Mouse (Mus musculus): ENCODE results near the gene Dpp4.

The Dpp4 gene

GRCm38 (mm10) chr2:62356606-62357005 lies 55.4 kb downstream of the Dpp4 start:
- DNase-seq: no peak

DNA sequence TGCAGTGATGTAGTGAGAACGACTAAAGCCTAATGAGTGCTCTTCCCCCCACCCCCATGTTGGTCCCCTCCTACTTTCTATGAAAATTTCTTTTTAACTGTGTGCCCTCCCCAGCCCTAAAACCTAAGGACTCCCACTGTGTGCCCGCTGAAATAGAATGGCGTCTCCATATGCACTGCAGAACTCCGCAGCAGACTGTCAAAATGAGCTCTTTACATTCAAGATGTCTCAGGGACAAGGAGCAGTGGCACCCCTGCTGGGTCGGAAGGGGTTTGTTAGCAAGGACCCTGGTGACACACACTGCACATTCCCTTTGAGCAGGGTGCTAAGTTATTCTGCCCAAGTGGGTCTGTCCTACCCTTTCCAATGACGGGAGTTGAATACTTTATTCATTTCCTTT lies 56.3 kb downstream of the Dpp4 start:
- no peak for DNase-seq

GRCm38 (mm10) chr2:62352035-62352434 lies 60.0 kb downstream of the Dpp4 start:
- DNase-seq: no peak

- no peak for DNase-seq
Observed at GRCm38 (mm10) chr2:62347762-62348161, 64.3 kb downstream of the Dpp4 start.

- no peak for DNase-seq
Observed at GRCm38 (mm10) chr2:62346771-62347170, 65.3 kb downstream of the Dpp4 start.

DNA sequence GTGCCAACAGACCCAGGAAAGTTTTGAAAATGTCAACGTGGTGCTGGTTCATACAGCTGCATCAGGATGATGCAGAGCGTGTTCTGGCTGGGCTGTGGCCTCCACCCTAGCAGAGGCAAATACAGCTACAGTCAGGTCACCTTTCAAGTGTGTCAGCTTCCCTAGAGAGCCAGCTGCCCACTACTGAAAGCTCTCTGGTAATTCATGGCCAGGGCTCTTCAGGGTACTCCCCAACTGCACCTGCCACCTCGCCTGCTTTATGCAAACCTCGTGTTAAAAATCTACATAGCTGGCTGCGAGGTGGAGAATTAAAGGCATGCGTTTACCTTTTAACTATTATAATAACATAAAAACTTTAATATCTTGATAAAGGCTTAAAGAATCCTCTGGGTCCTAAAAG lies 67.7 kb downstream of the Dpp4 start:
- no peak for DNase-seq

GRCm38 (mm10) chr2:62341734-62342128 lies 70.3 kb downstream of the Dpp4 start:
- DNase-seq: peak; percentile 50

DNA sequence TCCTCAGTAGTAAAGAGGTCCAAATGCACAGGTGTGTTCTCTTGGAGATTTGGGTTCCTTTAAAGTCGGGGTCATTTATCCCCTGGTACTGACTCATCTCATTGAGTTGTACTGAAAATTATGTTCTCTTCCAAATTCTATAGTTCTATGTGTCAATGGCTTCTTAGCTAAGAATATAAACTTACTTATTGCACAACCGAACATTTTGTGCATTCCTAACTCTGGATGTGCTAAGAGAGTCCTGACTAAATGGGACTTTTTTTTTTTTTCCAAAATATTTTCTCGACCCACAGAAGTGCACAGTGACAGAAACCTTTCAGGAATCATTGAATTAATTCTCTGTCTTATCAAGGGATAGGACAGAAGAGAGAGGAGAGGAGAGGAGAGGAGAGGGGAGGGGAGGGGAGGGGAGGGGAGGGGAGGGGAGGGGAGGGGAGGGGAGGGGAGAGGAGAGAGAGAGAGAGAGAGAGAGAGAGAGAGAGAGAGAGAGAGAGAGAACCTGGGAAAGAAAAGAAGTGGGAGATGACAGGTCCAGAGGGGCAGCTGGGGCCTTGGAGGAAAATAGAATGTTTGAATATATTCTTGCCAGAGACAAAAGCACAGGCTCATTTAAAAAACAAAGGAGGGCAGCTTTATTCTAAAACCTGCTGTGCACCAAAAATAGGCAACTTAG lies 70.8 kb downstream of the Dpp4 start:
- no peak for DNase-seq

- DNase-seq: no peak
Observed at GRCm38 (mm10) chr2:62339222-62339944, 72.6 kb downstream of the Dpp4 start.

DNA sequence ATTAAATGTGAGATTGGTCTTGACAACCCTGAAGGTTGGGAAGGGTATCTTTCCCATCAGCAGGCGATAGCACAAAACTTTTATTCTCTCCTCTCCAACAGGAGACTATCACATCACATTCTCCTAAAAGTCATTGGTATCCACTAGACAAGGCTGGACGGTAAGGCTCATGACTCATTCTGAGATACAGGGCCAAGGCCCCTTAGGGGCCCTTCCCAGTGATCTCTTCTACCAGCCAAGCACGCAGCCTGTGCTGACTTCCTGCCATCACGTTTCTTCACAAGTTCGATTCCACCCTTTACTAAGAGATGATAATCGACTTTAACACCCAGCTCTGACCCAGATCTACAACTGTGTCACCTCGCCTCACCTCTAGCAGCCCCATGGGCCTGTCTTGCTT lies 74.9 kb downstream of the Dpp4 start:
- no peak for DNase-seq

- DNase-seq: no peak
Observed at GRCm38 (mm10) chr2:62334397-62335243, 77.4 kb downstream of the Dpp4 start.

DNA sequence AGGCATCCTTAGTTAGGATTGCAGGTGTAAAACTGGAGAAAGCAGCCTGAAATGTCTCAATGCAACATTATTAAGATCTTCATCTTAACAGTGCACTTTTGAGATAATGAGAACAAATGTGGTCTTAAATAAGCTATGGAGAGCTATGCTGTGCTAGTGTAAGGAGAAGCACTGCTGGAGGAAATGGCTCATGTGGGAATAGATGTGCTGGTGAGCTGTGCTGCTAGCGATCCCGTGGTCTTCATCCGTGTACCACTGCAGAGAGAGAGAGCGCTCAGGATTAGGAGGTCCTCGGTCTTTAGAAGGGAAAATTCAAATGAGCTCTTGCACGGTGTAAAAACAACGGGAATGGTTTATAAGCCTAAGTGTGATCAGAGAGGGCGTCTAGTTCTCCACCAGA lies 79.6 kb downstream of the Dpp4 start:
- no peak for DNase-seq

DNA sequence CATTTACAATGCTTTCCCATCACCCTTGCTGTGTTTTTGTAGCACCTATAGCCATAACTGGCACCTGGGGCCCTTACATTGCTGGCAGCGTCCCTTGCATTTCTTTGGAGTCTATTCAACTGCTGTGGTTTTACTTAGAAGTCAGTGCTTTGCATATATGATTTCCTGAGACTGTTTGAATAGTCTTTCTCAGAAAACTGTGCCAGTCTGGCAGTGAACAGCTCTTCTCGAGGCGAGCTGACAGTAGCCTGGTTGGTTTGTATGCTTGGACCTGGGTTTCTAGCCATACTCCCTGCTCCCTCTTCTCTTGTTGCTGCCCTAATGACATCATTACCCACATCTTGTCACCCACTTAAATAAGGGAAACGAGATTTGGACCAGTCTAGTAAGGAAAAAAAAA lies 80.1 kb downstream of the Dpp4 start:
- no peak for DNase-seq

DNA sequence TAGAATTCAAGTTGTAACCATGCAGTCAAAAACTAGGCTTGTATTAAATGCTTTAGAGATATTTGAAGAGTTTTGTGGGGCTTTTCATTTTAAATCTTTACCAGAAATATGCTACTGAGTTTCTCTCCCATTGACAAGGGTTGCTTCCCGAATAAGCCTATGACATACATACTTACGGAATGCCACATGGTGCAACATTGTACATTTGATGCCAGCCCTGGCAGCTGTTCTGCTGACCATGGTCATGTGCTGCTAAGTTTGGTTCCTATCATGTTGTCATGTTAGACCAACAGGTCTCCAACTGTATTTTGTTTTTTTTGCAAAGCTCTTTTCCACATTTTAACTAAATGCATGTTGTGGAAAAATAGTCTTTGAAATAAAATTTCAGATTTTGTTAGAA lies 86.6 kb downstream of the Dpp4 start:
- no peak for DNase-seq

- peak; percentile 24 for DNase-seq
Observed at GRCm38 (mm10) chr2:62323078-62323637, 88.9 kb downstream of the Dpp4 start.

DNA sequence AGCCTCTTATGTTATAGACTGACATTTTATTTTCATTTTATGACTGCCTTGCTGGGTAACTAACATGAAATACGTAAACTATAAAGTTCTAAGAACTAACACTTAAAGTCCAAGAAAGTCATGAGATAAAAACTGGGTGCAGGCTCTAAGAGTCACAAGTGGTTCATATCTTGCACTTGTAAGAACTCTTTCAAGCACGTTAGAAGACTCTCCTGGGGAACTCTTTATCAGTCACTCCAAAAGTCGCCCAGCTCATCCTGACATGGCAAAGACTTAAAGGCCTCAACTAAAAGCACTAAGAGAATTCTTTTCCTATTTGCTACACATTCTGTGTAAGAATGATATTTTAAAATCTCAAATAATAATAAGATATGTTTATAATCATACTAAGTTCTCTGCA lies 92.5 kb downstream of the Dpp4 start:
- no peak for DNase-seq

- DNase-seq: no peak
Observed at GRCm38 (mm10) chr2:62316930-62317329, 95.1 kb downstream of the Dpp4 start.

- DNase-seq: no peak
Observed at GRCm38 (mm10) chr2:62307477-62307876, 104.6 kb downstream of the Dpp4 start.

GRCm38 (mm10) chr2:62306978-62307377 lies 105.1 kb downstream of the Dpp4 start:
- DNase-seq: no peak

DNA sequence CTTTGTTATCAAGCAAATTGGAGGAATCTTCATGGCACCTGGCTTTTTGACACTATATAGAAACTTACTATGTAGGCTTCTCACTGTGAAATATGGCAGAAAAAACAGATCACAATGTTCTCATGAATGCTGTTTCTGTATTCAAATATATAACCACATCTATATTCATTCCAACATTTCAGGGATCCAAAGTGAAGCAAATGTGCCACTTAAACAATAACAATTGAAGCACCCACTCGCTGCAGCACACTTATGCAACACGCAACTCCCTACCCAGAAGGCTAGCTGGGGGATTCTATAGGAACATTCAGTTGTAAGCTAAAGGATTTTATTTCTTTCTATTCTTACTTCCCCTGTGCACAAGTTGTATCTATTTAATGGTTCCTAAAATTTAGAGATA lies 110.3 kb downstream of the Dpp4 start:
- DNase-seq: no peak

DNA sequence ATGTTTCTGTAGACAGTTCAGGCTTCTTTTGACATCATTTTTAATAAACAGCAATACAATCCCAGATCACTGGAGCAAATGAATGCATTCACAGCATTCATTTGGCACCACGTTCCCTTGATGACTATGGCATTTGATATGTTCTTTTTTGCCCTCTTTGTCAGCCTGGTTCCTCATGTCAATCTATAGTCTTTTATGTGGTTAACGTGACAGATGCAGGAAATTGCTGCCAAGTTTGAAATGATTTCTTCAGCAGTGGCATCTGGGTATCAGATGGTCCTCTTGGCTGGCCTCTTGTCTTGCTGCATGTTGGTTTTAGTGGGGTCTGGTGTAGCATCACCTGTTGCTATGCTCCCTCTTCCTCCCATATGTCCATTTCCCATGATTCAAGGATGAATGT lies 118.2 kb downstream of the Dpp4 start:
- no peak for DNase-seq

DNA sequence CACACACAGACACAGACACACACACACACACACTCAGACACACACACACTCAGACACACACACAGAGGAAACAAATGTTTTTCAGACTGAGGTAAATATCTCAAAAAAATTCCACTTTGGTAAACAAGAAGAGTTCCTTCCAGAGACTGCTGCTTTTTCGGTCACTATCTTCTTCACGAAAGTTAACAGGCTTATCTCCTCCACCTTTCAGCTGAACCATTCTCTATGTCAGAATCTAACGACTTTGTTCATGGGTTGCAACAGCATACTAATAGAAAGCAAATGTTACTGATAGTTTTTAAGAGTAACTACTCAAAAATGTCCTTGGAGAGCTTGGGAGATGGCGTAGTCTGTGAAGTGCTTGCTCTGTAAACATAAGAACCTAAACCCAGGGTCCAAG lies 124.5 kb downstream of the Dpp4 start:
- DNase-seq: no peak

GRCm38 (mm10) chr2:62285847-62286246 lies 126.2 kb downstream of the Dpp4 start:
- no peak for DNase-seq

- no peak for DNase-seq
Observed at GRCm38 (mm10) chr2:62285026-62285425, 127.0 kb downstream of the Dpp4 start.
